Mouse (Mus musculus) brown adipose tissue, adult 24 weeks (tissue): ENCODE measurements around the gene Efr3b. TPM values are rescaled to one million over a fixed set of nuclear protein-coding genes. Genes with fewer than 3 reads are reported as not detected.

Experiments
- H3K27ac ChIP-seq: fragments of 200-500 bp; replicated peaks from 2 replicates; pipeline ENCODE4 v1.5.1; 2012; ENCODE audit warnings: low read depth, mild to moderate bottlenecking, low read length
- H3K4me1 ChIP-seq: fragments of 200-500 bp; 2 replicates; pipeline ENCODE4 v1.6.1; 2012; ENCODE audit warnings: low read length, mixed read lengths; ENCODE audit not compliant: control insufficient read depth, insufficient read depth, insufficient read length
- H3K4me3 ChIP-seq: fragments of 200-500 bp; 2 replicates; pipeline ENCODE4 v1.5.1; 2012; ENCODE audit warnings: low read depth, mild to moderate bottlenecking, low read length, moderate library complexity; ENCODE audit not compliant: insufficient read depth
- polyA plus RNA-seq: library from polyadenylated mRNA; stranded (reverse); fragments of >200 nt; gene quantifications from 2 replicates; pipeline ENCODE4 v1.2.4, GENCODE M21; 2012; ENCODE audit not compliant: missing spikeins, insufficient read depth, insufficient read length

Gene Efr3b
- polyA plus RNA-seq, 1 experiment = 2.3 TPM

DNA sequence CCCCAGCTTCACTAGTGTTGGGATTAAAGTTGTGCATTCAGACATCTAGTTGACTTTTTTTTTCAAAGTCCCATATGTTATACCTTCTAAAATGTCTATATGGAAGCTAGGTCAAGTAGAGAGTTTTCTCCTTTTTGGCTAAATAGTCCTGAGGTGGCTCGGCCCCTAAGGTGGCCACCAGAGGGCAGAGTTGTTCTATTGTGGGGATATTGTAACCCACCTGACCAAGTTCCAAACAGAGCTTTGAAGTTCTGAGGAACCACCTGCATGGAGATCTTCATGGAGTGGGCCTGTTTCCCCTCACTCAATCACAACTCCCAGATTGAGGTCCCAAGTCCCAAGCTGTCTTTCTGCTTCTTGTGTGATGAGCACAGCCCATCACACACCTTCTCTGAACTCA, 112.6 kb downstream of the Efr3b start:
- Histone ChIP-seq H3K4me1 (no peaks in the 10 kb centered on the region; the same call in 1 of the 2 replicates), H3K4me3 (no peak overlapping the region), H3K27ac (no peak overlapping the region)

DNA sequence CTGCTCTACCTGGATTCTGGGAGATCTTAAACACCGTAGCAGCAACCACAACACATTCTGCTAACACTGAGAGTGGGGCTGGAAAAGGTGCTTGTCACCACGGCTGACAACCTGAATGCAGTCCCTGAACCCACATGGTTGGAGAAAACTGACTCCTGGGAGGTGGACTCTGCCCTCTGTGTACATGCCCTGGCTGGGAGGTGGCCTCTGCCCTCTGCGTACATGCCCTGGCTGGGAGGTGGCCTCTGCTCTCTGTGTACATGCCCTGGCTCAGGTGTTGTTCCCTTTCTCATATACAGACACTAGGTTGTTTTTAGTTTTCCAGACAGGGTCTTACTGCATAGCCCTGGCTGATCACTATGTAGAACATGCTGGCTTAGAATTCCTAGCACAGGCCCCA, 119.3 kb downstream of the Efr3b start:
- Histone ChIP-seq H3K4me1 (no peaks in the 10 kb centered on the region; the same call in none of the 2 replicates), H3K27ac (no peak overlapping the region), H3K4me3 (no peak overlapping the region)

- H3K4me1 ChIP-seq = no peaks in the 10 kb centered on the region; the same call in none of the 2 replicates
- no peak overlapping the region for H3K27ac ChIP-seq
- no peak overlapping the region for H3K4me3 ChIP-seq
Measured at GRCm38 (mm10) chr12:3918577-3918976, 120.1 kb downstream of the Efr3b start.

- no peak overlapping the region for H3K4me3 ChIP-seq
- no peak overlapping the region for H3K27ac ChIP-seq
- no peaks in the 10 kb centered on the region; the same call in none of the 2 replicates for H3K4me1 ChIP-seq
Measured at GRCm38 (mm10) chr12:3917668-3918341, 120.9 kb downstream of the Efr3b start.

DNA sequence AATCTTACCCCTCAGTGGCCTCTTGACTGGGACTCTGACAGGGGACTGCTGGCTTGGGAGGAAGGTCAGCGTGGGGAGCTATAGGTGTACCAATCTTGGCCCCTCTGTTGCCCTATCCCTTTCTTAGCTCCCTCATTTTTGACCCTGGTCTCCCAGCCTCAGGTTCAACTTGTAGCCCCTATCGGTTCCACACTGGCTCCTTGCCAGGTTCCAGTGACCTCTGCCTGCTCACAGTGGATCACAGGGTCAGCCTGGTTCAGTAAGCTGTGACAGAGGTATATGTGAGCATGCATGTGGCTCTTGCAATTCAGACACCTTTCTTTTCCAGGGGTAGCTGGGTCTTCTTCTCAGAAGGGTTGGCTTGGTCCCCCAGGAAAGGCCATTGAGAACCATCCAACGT, 122.9 kb downstream of the Efr3b start:
- Histone ChIP-seq H3K4me1 (no peaks in the 10 kb centered on the region; the same call in 1 of the 2 replicates), H3K27ac (no peak overlapping the region), H3K4me3 (no peak overlapping the region)

Other genes with a start within 250 kb of the Efr3b start
- 11.8 and 12.6 TPM in 2 replicates for gene Dnmt3a, start 232.9 kb downstream of the Efr3b start, polyA plus RNA-seq
- gene Pomc, start 84.0 kb downstream of the Efr3b start, polyA plus RNA-seq = not detected in 2 replicates
- gene Dnajc27, start 43.7 kb upstream of the Efr3b start, polyA plus RNA-seq = 1.8 and 3.5 TPM in 2 replicates
- 28.5 and 35.8 TPM in 2 replicates for gene Adcy3, start 94.2 kb upstream of the Efr3b start, polyA plus RNA-seq
- gene Ptrhd1, start 195.1 kb upstream of the Efr3b start, polyA plus RNA-seq = 10.0 and 12.2 TPM in 2 replicates
- gene Cenpo, start 195.4 kb upstream of the Efr3b start, polyA plus RNA-seq = 5.7 and 6.5 TPM in 2 replicates